Comparison of ENCODE assay signal across 12 mouse cellular contexts in the genomic region with DNA sequence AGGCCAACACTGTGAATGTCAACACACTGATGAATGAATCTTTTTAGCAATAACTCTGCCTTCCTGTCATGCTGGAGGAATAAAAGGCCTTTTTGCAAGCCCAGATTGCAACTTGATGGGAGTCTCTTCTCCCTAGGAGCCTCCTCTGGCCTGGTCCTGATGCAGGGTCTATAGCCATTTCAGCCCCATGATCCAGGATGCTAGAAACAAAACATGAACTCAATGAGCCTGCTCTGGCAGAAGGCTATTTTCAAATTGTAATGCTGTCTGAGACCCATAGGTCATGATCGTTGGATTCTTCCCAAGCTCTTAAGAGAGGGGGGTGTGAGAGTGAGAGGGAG.
"Had no signal": no experiment of that assay in that cellular context is flagged by ENCODE, and none has a peak within 500 bp of the region (broad histone marks: within the 10 kb centered on the region; RNA-seq: fewer than 3 reads in every experiment).

No protein-coding gene starts in this region.

- H3K4me3 ChIP-seq: limb, embryonic 15.5 days; liver, embryonic 13.5 days; midbrain, embryonic 10.5 days had no signal

- H3K27ac ChIP-seq: kidney, postnatal 0 days; limb, embryonic 15.5 days; liver, embryonic 13.5 days; midbrain, embryonic 10.5 days had no signal

- H3K9ac ChIP-seq: limb, embryonic 15.5 days; liver, embryonic 13.5 days; liver, postnatal 0 days had no signal

- H3K27me3 ChIP-seq: limb, embryonic 15.5 days; liver, embryonic 13.5 days had no signal

- H3K4me2 ChIP-seq: limb, embryonic 15.5 days; liver, embryonic 13.5 days had no signal

- H3K4me1 ChIP-seq: limb, embryonic 15.5 days; liver, embryonic 13.5 days; midbrain, embryonic 10.5 days had no signal

- H3K36me3 ChIP-seq: limb, embryonic 15.5 days; liver, embryonic 13.5 days; midbrain, embryonic 10.5 days had no signal

- ATAC-seq: liver, postnatal 0 days had no signal

- H3K9me3 ChIP-seq: limb, embryonic 15.5 days; liver, embryonic 13.5 days had no signal

- DNase-seq: kidney, adult 11 months; kidney, adult 9 months; kidney, postnatal 36 days; liver, embryonic 13.5 days; liver, postnatal 0 days; lung, postnatal 36 days; midbrain, embryonic 14.5 days; spleen, adult 18-20 months; thymus, postnatal 36 days had no signal
